Mouse (Mus musculus) skeletal muscle tissue, adult 2 months (tissue): ENCODE data around the gene Cxcl16.
A peak's percentile ranks its signal among the peaks of the same experiment; 100 is the strongest.

Source experiments
- DNase-seq: peaks from one replicate; pipeline ENCODE4 v3.0.0-alpha.2; 2012; ENCODE audit warnings: low read depth, low spot score

Cxcl16 gene

DNA sequence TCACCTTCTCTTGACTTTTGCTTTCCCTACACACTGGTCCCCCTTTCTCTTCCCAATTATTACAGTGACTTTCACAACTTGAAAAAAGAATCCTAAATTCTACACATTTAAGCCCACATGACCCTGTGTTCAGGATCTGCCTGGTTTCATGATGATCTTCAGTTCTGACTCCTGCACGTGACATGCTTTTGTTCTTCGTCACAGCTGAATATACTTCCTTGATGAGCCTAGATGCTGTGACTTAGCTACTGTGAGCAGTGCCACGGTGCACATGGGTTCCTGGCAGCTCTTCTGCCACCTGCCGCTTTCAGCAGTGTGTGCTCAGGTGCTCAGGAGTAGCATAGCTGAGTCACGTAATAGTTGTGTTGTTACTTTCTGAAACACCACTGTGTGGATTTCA lies 47.2 kb downstream of the Cxcl16 start:
- no peak for DNase-seq

DNA sequence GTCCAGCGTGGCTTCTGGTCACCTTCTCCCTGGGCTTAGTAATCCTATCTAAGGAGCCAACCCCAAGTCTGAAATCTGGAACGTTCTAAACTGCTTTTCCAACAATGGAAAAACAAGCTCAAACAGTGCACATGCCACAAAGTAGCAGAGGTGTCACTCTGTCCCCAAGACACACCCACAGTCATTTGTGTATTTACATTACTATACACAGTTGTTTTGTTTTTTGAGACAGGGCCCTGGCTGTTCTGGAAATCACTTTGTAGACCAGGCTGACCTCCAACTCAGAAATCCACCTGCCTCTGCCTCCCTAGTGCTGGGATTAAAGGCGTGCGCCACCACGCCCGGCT lies 49.5 kb downstream of the Cxcl16 start:
- DNase-seq = no peak

DNA sequence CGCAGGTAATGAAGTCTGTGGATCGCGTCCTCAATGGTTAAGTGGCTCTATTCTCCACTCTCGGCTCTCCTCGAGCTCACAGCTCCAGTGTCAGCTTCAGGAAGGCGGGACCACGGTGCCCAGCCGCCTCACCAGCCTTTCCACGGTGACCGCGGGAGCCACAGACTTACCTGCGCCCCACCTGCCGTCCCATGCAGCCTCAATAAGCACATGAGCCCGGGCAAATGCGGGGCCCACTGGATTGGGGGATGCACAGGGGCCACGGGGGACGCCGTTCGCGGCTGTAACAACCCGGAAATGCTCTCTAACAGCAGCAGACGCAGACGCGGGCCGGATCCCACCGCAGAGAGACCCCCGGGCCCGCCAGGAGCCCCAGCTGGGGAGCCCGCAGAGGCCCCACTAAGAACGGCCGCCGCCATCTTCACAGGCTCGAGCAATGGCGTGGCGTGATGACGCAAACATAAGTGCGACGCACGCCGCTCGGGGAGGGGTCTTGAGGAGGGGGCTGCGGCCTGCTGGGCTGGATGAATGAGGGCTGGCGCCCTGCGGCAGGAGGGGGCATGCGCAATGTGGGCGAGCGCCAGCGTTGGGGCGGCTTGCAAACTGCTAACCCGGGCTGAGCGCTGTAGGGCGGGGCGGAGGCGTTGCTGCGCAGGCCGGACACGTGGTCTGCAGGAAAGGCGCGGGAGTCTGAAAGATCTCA lies 50.0 kb downstream of the Cxcl16 start, which contains the start of gene Pelp1:
Gene Pelp1, minus strand, starts transcription at position 438 of the 703 bp plus-strand sequence.
- peak; percentile 62 for DNase-seq
